Mouse (Mus musculus): ENCODE measurements around the gene Cpt2.

Cpt2 gene

DNA sequence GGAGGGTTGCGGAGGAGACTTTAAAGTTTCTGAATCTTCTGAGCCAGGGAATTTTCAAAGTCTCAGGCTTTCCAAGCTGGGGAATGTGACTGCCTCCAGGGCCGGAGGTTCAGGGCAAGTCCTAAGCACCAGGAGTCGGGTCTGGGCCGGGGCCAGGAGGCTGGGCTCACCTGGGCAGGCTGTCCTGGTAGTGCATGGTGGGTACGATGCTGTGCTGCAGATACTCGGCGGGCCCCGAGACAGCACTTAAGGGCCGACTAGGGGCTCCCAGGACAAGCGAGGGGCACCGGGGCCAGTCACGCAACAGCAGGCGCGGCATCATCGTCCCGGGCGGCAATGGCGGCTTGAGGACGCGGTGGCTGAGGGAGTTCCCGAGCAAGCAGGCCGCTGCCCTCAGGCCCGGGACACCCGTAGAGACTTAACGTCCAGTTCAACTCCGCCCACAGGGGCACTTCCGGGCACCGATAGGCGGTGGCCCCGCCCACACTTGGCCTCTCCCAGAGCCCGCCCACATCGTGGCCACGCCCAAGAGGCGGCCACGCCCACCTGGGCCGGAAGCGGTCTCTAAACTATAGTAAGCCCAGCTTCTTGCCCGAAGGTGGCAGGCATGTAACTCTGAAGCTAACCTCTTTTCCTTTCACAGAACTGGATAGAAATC lies at the start of gene Cpt2:
TSS of gene Cpt2 (minus strand) at position 466 of the 658 bp plus-strand sequence.
- in situ Hi-C loops (cut with MboI, MseI): no loop called here

DNA sequence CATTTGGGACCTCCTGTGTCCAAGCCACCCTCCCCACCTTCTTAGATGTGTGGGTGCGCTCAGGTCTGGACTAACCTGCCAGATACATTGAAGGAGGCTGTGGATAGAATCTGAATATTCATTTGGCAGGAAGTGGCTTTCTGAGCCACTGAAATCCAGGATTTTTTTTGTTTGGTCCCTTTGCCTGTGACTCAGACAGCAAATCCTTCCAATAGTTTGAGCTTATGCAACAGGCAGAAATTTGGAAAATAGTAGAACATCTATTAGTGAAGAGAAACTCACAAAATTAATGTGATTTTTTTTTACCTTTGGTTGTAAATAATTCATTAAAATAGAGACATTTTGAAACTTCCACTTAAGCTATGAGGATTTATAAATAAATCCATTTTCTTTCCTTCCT lies 47.8 kb upstream of the Cpt2 start:
- in situ Hi-C loops (cut with MboI, MseI): no loop called here

DNA sequence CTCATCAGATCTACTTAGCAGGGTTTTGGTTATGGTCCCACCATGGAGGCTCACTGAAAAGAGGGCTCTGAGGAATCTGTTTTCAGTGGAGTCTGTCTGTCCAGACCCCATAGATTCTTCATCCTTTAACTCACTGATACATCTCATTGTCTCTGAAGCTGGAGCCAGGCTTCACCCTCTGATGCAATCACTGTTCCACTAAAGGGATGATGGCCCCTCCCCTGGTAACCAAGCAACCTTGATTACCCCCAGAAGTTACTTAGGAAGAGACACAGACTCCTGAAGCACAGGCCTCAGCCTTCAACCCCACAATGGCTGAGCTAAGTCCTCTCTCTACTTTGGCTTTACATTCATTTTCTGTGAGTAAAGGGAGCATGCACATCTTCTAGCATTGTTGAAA lies 46.4 kb upstream of the Cpt2 start:
- in situ Hi-C loops (cut with MboI, MseI): no loop called here

DNA sequence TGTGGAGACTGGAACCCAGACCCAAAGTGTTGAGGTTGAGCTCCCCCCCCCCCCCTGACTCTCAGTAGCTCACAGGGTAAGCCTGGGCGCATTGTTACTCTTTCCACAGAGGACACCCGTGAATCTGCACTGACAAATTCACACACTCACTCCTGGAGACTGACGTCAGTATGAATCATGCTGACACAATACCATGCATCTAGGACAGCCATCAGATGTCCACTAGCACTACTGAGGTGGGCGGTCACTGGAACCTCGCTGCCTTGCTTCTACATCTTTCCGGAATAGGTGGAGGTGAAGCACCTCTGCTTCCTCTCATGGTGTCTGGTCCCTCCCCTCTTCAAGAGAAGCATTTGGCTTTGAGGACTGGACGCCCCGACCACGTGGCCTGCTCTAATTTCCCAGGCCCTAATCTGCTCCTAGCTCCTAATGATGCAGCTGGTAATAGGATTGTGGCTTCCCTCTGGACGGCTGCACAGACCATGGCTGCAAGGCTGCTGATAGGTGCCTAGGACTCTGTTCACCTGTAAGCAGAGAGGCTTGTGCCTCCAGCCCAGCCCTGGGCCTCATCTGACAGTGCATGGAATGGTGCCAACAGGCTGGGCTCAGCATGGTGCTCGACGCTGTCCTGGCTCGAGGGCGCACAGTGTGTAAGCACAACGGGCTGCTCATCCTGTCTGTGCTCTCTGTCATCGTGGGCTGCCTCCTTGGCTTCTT lies 44.7 kb upstream of the Cpt2 start, which contains the start of gene Slc1a7:
TSS of gene Slc1a7 (plus strand) at position 367 of the 717 bp plus-strand sequence.
- in situ Hi-C loops (cut with MboI, MseI): no loop called here

DNA sequence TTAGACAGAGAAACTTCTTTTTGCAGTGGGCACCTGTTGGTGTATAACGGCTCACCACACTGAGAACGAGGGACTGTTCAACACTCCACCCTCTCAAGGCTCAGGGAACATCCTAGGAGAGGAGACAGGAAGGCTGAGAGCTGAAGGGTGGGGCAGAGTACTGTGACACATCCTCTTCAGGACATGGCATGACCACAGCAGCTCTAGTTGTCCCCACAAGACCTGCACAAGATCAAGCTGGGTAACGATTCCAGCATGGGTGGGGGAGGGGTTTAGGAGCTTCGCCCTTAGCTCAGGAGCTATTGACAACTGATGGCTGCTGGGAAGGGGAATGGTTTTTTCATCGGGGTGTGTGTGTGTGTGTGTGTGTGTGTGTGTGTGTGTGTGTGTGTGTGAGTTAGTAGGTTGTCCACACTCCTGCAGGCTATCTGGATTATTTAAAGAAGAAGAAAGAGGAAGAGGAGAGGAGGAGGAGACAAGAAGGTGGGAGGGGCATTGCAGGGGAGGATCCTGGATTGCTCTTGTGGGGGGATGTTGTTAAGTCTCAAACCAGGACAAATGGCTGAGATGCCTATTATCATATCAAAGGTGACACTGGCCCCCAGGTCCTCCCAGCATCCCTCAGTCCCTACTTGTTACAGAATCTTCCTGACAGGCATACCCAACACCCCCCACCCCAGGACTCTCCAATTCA lies 43.2 kb upstream of the Cpt2 start:
- in situ Hi-C loops (cut with MboI, MseI): no loop called here

DNA sequence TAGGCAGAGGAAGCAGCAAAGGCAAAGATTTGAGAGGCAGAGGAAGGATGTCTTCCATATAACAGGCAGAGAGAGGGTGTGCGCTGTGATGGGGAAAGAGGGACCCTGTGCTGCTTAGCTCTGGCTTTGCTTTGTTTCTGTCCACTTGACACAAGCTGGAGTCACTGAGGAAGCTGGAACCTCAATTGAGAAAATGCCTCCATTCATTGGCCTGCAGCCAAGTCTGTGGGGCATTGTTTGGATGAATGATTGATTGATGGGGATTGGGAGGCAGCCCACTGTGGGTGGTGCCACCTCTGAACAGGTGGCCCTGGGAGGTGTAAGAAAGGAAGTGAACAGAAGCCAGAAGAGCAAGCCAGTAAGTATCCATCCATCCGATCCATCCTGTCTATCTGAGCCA lies 39.4 kb upstream of the Cpt2 start:
- in situ Hi-C loops (cut with MboI, MseI): no loop called here

DNA sequence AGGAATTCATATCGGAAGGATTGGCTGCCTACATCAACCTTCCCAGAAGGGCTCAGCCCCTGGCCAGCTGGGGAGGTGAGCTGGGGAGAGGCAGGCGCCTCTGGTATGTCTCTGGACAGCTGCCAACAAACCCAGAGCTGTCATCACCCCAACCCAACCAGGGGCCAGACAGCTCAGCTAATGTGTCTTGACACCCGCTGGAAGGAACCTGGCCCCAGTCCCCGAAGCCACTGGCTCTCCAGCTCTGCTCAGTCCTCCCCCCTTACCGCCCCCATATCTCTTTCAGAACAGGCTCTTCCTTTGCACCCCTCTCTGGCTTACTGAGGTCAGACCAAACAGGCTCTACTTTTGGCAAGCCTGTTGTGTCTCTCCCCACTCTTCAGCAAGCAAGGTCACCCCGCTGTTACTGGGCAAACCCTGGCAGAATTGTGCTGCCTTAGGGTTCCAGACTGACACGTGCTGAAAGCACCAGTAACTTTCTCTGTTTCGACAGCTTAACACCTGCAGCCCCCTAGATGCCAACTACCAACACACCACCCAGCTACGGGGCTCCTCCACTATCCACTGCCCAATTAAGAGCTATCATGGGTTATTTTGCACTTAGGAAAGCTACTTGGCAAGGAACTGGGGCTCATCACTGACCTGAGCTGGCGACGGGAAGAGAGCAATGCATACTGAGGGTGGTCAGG lies 38.8 kb upstream of the Cpt2 start:
- in situ Hi-C loops (cut with MboI, MseI): no loop called here

DNA sequence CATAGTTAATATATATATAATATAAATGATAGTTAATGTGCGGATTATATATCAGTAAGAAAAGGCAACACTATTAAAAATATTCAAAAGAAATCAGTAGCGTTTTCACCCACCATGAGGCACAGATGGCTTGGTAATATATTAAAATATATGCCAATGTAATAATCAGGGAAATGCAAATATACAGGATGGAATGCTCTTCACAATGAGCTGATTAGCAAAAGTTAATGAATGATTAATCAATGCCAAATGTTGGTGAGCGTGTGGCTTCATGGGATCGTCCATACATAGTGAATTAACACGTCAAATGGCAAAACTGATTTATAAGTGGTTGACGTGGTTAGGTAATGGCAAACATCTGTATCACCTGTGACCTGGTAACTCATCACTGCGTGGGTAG lies 35.1 kb upstream of the Cpt2 start:
- in situ Hi-C loops (cut with MboI, MseI): no loop called here

DNA sequence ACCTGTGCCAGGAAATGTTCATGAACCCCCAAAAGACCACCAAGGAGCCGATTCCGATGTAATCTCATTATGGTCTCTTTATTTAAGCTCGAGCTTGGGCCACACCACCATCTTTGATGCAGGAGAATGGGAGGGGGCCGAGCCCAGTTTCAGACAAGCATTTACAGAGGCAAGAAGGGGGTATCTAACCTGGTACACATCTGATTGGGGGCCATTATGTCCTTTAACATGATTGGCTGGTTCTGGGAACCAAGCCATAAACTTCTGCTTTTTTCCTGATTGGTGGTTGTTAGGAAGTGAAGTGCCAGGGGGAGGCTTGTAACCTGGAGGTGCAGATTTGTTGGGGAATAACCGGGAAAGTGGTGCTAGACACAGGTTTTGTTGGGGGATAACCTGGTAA lies 32.3 kb upstream of the Cpt2 start:
- in situ Hi-C loops (cut with MboI, MseI): no loop called here

DNA sequence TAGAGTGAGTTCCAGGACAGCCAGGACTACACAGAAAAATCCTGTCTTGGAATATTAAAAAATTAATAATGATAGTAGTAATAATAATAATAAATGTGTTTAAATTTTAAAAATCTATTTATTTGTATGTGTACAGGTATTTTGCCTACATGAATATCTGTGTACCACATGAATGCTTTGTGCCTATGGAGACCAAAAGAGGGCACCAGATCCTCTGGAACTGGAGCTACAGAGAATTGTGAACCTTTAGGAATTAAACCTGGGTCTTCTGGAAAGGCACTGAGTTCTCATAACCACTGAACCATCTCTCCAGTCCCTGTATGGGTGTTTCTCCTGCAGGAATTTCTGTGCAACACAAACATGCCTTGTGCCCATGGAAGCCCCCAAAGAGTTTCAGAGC lies 29.4 kb upstream of the Cpt2 start:
- in situ Hi-C loops (cut with MboI, MseI): no loop called here

DNA sequence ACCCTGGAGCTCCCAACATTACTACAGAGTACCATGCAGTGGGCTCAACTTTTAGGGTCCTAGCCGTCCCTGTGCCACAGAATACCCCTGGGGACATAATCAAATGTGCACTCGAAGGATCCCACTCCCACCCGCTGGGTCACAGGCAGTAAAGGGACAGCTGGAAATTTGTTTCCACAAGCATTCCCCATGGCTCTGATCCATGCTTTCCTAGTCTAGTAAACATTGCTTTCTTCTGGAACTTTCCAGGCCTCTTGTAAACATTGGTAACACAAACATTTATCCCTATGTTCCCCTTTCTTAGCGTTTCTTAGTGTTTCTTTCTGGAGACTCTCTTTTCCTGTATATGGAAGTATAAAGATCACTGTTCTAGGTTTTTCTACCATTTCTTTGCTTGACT lies 26.5 kb upstream of the Cpt2 start:
- in situ Hi-C loops (cut with MboI, MseI): no loop called here

DNA sequence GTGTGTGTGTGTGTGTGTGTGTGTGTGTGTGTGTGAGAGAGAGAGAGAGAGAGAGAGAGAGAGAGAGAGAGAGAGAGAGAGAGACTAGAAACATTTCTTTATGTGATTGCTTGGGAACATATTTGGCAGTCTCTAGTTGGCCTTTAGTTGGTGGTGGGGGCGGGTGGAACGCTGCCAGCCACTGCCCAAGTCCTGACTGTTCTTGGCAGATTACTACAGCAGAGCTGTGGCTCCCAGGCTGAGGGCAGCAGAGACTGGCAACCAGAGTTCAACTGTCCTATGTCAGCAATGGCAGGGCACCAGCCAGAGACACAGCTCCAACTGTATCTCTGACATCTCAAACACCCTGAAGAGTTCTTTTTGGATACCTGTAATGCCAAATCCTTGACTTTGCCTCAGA lies 20.7 kb upstream of the Cpt2 start:
- in situ Hi-C loops (cut with MboI, MseI): no loop called here

DNA sequence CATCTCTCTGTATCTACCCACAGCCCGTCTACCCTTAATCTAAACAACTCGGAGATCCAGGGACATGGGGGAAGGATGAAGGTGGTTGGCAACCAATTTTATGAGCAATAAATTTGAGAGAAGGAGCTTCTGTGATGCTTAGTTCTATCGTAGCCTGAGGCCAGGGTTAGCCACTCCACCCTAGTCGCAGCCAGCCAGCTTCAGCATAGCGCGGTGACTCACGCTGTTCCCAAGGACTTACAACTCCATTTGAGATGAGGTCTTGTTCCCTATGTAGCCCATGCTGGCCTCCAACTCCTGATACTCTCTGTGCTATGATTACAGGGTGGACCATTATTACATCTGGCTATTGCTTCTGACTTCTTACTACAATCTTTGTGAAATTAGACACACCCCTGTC lies 19.3 kb upstream of the Cpt2 start:
- in situ Hi-C loops (cut with MboI, MseI): no loop called here

DNA sequence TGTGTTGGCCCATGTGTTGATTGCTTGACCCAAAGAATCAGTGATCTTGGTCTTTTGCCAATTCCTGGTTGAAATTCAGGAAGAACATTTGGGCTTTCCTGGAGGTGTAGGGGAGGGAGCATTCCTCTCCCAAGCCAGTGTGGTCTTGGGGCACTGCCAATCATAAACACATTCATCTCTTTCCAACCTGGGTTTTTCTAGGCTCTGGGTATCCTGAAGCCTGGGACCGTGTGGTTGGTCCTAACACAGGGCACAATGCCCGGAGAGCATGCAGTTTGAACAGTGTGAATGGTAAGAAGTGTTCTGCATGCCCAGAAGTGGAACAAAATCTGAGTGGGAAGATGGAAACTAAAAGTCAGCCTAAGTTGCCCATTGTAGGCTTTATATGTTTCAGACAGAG lies 14.7 kb upstream of the Cpt2 start:
- in situ Hi-C loops (cut with MboI, MseI): loop anchor here (5.0 kb wide), 1 partner anchor 104 kb away; no protein-coding TSS in a partner anchor

DNA sequence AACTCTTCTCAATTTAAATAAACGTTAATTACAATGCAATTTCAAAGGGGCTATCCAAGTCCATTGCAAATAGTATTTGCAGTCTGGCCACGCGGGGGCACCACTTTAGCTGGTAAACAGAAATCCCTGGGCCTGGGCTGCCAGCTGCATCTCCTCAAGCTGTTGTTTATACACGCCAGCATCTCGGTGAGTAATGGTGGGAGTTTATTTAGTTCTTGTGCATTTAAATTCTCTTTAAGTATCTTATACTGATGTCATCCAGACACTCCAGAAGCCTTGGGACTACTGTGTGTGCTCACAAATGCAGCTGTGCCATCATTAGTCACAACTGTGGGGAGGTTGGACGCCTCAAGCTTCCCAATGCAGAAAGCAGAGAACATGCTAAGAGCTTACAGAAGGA lies 13.9 kb upstream of the Cpt2 start:
- in situ Hi-C loops (cut with MboI, MseI): loop anchor here (5.0 kb wide), 1 partner anchor 105 kb away; no protein-coding TSS in a partner anchor

DNA sequence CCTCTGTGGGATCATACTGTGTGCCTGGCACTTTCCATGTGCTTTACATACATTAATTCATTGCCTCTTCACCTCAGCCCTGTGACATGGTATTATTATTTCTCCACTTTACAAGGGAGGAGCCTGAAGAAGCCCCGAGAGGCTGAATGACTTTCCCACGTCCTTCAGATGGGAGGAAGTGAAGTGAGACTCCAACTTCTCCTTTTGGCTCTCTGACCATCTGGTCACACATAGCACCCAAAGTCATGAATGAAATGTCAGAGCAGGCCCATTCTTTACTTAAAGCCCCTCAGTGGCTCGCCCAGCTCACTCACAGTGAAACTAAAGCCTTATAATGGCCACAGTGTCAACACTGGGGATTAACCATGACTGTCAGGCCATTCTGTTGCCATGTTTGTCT lies 11.8 kb upstream of the Cpt2 start:
- in situ Hi-C loops (cut with MboI, MseI): loop anchor here (5.0 kb wide), 1 partner anchor 107 kb away; no protein-coding TSS in a partner anchor

DNA sequence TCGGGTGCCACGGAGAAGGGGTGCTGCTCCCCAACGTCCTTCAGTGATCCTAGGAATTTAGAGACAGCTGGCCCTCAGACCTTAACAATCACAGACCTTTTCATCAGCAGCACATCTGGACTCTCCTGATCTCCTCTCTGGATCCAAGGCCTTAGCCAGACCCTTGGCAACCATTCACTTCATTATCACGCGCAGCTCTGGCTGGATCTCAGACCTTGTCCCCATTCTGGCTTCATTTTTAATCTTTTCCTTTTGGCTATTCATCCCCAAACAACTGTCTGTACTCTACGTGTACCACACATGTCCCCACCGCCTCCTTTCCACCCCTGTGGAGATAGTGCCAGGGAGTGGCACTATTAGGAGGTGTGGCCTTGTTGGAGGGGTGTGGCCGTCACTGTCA lies 9.8 kb upstream of the Cpt2 start:
- in situ Hi-C loops (cut with MboI, MseI): no loop called here

DNA sequence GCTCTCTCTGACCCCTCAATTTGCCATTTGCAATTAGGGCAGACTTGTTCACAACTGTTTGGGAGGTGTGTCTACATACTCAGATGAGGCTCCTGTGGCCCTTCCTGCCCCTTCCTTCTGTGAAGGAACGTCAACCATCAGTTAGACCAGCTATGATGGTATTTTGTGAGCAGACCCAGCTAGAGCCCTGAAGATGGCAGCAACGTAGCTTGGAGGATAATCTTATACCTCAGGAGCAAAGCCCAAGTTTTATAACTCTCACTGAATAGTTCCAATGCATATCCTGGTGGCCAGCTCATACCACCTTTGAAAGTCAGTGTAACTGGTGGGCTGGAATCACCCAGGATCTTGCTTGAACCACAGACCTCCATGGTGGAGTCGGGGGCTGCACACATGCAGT lies 8.0 kb upstream of the Cpt2 start:
- in situ Hi-C loops (cut with MboI, MseI): no loop called here

DNA sequence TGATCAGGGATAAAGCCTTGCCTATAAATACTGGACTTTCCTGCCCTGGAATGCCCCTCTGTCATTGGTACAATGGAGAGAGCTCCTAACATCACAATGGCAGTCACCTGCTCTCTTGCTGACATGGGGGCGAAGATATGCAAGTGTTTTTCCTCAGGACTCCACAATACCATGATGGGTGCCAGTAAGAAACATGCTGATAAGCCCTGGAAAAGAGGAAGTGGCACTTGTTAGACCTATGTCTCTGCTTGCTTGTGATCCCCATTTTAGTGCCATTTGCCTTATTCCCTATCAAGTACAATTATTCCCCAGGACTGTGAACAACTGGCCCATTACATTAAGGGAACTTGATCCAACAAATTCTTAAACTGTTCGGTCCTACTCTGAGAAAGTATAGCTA lies 5.3 kb upstream of the Cpt2 start:
- in situ Hi-C loops (cut with MboI, MseI): no loop called here

DNA sequence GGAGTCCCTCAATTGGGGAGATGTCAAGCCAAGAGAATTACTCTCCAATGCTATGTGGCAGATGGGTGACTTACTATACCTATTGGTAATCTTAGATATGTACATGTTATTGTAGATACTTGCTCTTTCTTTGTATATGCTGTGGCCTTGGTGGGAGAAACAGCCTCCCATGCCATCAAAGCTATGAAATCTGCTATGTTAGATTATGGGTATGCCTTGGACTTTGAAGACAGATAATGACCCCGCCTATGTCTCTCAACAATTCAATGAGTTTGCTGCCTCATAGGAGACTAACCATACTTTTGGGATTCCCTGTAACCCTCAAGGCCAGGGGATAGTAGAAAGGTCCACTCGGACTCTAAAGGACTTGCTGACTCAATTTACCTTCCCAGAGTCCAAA lies 4.9 kb upstream of the Cpt2 start:
- in situ Hi-C loops (cut with MboI, MseI): no loop called here

DNA sequence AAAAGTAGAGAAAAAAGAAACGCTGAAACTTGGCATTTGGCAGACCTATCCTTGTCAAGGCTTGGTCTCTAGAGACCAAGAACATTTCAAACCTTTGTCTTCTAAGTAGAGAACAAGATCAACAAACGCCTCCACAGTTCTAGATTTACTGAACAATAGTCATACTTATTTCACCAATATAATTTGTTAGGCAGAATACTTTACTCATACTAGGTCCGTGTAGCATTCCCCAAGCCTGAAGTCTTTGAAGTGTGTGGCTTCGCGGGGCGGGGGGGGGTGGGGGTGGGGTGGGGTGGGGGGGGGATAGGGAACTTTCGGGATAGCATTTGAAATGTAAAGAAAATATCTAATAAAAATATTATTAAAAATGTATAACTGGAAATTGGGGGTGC lies 389 bp upstream of the Cpt2 start:
- in situ Hi-C loops (cut with MboI, MseI): no loop called here

DNA sequence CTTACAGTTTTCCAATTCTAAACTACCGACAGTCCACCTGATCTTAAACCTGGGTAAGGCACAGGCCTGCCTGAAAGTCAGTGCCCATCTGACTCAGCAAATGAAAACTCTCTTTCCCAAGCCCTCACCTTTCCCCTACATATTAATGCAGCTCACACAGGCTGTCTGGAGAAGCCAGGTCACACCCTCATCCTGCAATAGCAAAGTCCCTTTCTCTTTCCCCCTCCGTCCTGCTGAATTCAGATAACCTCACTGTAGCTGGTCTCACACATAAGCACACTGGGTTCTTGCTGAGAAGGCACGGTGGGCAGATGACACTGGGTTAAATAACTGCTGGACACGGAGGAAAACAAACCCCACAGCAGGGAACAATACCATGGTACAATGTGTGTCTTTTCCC lies 1.5 kb downstream of the Cpt2 start:
- in situ Hi-C loops (cut with MboI, MseI): no loop called here

All from T-helper 1 cell (primary cell).